Mouse (Mus musculus) right cerebral cortex, postnatal 36 days (tissue): ENCODE measurements at regions not wholly inside any gene's neighbourhood (a gene's known extent, or its start where the extent isn't known, plus 50 kb on each side); places are given as distances from the start of the nearest gene placed in this dataset.

Source experiments
- DNase-seq, 2 experiments: peaks; one replicate each; pipeline ENCODE4 v3.0.0; 2022; ENCODE audit warnings: low spot score in 2 of 2, mixed read lengths in 1 of 2

DNA sequence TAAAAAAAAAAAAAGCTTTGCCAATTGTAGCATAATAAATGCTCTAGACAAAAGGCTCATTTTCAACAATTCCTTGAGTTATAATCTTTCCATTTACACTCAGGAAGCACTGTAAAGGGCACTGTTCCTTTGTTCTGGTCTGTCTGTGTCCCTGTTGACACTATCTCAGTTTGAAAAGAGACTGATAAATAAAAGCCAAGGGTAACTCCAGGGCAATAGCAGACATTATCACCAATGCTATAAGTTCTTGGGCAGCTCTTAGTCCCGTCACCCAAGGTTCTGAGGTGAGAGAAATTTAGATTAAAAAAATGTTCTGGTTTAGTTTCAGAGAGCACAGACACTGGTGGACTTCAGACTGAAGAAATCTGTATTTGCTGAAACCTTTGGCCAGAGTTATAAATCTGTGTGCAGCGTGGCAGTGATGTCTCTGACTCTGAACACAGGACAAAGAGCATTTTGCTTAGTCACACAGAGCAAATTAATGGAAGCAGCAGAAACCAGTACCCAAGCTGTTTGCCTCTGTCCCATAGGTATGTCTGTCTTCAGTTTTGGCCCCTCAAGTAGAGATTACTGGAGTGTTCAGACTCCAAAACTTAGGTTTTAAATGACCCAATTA, 57.6 kb upstream of the Apob start:
- no peak for DNase-seq

- DNase-seq, result no peak
Observed at GRCm38 (mm10) chr12:7920888-7921287, 56.6 kb upstream of the Apob start.
